Mouse (Mus musculus) MEL (cell line): ENCODE results near the gene Rab13.

Experiments used
- CTCF ChIP-seq, 3 experiments: IDR thresholded peaks in 2 of 3; conservative IDR thresholded peaks in 1 of 3; 2 replicates each; pipeline ENCODE4 v1.5.1; 2011 to 2012; ENCODE audit warnings: low read length in 3 of 3, low read depth in 2 of 3, mild to moderate bottlenecking in 2 of 3, improper control_type of control experiment in 1 of 3, inconsistent platforms in 1 of 3, mixed read lengths in 1 of 3, moderate library complexity in 1 of 3; ENCODE audit not compliant: control insufficient read depth in 1 of 3, insufficient read depth in 1 of 3, poor library complexity in 1 of 3, severe bottlenecking in 1 of 3
- E2F4 ChIP-seq: IDR thresholded peaks from 2 replicates; pipeline ENCODE4 v1.6.1; 2011; ENCODE audit warnings: low read depth, low read length, improper control_type of control experiment, borderline replicate concordance
- GABPA ChIP-seq: IDR thresholded peaks from 2 replicates; pipeline ENCODE4 v1.6.1; 2012; ENCODE audit warnings: low read depth, mild to moderate bottlenecking, inconsistent platforms, low read length, improper control_type of control experiment, moderate library complexity
- MXI1 ChIP-seq: IDR thresholded peaks from 2 replicates; pipeline ENCODE4 v1.6.1; 2011; ENCODE audit warnings: mild to moderate bottlenecking, low read depth, low read length, improper control_type of control experiment
- POLR2A ChIP-seq, 2 experiments: IDR thresholded peaks; 2 replicates each; pipeline ENCODE4 v1.6.1; 2011 to 2012; ENCODE audit warnings: low read length in 2 of 2, mild to moderate bottlenecking in 2 of 2, control low read depth in 1 of 2, improper control_type of control experiment in 1 of 2, low read depth in 1 of 2, moderate library complexity in 1 of 2; ENCODE audit not compliant: control insufficient read depth in 1 of 2, insufficient read depth in 1 of 2, poor library complexity in 1 of 2

- no peak for TF ChIP-seq GABPA
- TF ChIP-seq E2F4, result no peak
- TF ChIP-seq CTCF (IDR thresholded peaks at IDR 0.05 in 2 of 3, conservative IDR thresholded peaks at IDR 0.05 in 1 of 3; ENCODE audit: control insufficient read depth in 1 of 3, insufficient read depth in 1 of 3, low read depth in 2 of 3, low read length in 3 of 3, poor library complexity in 1 of 3, severe bottlenecking in 1 of 3), result no peak
- no peak for TF ChIP-seq POLR2A (IDR thresholded peaks at IDR 0.05; ENCODE audit: control insufficient read depth in 1 of 2, insufficient read depth in 1 of 2, low read depth in 1 of 2, low read length in 2 of 2, poor library complexity in 1 of 2)
- no peak for TF ChIP-seq MXI1
These were observed 42.4 kb downstream of the Rab13 start for GRCm38 (mm10) chr3:90255784-90256353.
